Mouse (Mus musculus) heart, adult 11 months (tissue): ENCODE results near the gene Ptbp1.

Experiments
- DNase-seq: peaks from one replicate; pipeline ENCODE4 v3.0.0; 2022

Gene Ptbp1

DNA sequence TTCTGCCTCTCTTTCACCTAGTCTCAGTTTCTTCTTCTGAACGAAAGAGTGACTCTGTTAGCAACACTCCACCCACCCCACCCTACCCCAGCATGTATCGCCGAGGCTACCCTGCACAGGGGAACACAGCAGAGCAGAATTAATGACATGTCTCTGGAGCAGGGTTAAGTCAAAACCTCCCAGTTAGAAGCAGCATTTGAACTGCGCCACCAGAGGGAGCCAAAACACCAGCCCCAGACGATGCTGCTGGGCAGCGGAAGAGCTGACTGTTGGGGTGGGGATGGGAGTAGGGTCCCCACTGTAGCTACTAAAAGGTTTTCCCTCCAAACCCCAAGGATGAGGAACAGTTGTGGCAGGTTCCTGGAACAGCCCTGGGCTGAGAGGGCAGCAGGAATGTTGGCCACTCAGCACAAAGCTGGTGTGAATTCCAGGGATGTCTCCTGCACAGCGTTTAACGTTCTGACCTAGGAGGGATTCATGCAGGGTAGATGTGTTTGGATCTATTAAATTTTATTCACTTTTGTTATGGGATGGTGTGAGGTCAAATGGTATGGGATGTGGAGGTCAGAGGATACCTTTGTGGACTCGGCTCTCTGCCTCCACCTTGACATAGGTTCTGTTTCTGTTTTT lies 19.3 kb upstream of the Ptbp1 start:
- DNase-seq: peak; percentile 96

DNA sequence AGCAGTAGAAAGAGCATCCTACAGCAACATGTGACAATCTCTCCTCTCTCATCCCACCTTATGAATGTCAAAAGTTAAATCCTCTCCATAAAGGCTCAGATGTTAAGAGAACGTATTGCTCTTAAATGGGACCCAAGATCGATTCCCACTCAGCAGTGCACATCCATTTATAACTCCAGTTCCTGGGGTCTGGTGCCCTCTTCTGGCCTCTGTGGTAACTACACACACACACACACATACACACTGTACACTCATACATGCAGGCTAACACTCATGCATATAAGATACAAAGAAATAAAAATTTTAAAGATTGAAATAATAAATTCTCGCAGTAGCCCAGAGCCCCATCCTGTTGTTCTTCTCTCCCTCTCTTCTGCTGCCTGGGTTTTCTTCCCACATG lies 17.3 kb upstream of the Ptbp1 start:
- DNase-seq: no peak

DNA sequence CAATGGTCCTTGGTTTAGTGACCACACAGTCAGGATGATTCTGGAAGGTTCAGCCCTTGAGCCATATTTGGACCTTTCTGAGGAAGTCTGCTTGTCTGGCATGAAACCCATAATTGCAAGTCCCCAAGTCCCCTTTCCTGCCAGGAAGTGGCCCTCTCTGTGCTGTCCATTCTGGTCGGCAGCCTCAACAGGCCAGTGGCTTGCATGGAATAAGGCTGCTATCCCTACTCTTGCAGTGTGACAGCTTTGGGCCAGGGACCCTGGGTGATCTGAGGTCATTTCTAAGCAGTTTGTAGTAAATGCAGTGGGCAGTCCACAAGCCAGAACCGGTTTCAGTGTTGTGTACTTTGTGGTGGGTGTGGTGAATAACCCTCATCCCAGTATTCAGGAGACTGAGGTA lies 16.1 kb upstream of the Ptbp1 start:
- peak; percentile 94 for DNase-seq

DNA sequence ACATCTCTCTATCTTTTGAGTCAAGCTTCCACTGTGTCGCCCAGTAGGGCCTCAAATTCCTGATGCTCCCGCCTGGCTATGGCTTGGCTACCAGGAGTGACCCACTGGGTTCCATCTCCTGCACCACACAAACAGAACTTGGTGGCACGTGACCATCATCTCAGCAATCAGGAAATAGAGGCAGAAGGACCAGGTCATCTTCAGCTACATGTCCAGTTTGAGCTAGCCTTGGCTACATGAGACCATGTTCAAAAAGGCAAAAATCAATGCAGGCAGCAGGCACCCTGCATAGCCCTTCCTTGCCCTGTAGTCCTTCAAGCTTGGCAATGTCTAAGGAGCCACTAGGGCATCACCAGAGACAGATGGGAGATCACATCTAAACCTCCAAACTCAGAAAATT lies 14.1 kb upstream of the Ptbp1 start:
- peak; percentile 91 for DNase-seq

DNA sequence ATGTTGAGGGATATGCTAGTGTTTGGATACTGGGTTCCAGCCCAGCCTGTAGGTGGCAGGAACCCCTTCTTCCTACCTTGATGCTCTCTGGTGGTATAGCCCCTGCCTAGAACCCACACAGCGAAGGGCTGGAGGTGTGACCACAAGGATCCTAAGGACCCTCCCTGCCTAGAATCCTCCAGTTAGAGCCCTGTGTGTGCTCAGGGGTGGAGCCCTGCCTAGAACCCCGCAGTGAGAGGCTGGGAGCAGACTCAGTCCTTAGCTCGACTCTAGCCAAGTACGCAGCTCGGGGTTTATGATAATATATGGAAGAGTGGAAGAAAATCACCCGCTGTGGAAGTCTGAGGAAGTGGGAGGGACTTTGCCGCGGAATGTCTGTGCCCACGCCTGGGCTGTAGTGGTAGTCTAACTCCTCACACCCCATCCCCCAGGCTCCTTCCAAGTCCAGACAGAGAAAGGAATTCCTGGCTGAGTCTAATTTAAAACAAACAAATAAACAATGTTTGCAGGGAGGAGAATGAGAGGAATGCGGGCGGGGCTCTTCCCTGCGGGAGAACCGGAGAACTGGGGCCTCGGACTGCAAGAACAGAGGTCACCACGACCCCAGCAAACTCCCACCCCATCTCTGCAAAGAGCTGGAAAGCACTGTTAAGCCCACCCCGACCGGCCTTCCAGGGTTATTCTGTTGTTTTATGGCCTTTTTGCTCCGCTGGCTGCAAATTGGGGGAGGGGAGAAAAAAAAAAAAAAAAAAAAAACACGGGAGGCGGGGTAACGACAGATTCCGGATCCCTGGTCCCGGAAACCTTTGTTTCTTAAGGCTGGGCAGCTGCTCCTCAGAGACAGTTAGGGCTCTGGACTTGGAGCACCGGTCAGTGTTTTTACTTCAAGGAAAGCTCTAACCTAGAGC lies 13.3 kb upstream of the Ptbp1 start:
- DNase-seq: peak; percentile 98

DNA sequence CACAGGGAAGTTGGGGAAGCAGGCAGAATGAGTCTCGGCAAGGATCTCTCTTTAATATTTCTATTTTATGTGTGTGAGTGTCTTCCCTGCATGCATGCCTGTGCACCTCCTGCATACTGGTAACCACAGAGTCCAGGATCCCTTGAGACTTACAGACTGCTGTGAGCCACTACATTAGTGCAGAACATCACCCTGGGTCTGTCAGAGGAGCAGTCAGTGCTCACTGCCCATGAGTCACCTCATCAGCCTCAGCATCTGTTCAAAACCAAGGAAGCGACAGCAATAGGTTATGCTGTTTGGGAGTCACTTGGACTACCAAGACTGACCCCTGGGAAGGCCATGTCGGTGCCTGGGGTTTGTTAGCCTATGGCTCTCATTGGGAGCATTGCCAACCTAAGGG lies 11.9 kb upstream of the Ptbp1 start:
- DNase-seq: peak; percentile 91

DNA sequence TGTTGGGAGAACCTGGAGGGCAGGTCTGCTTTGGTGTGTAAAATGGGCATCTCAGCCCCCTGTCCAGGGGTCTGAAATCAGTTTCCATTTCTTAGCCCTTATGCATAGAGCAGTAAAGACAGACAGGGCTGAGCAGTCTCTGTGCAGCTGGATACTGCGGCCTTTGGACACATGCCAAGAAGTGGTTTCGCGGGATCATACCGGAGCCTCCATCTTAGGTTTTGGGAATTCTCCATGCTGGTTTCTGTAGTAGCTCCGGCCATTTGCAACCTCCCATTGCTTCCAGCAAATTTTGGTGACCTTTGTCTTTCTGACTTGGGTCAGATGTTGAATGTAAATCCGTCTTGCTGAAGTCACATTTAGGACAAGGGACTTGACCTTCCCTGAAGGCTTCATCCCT lies 10.8 kb upstream of the Ptbp1 start:
- peak; percentile 84 for DNase-seq

DNA sequence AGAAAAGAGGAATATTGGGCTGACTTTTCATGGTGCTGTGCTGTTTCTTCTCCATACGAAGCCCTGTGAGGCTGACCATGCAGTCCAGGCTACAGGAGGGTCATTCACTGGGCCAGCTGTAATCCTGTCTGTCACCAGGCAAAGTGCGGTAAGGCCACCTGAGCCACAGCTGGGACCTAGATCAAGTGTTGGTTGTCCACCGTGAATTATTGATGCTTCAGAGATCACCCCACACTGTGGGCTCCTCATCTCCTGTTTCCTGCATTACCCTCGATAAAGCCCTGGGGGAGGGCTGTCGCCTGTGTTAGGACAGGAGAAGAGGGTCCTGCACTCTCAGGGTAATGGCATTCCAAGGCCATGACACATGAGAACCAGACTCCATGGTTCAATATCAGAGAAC lies 7.7 kb upstream of the Ptbp1 start:
- DNase-seq: no peak

DNA sequence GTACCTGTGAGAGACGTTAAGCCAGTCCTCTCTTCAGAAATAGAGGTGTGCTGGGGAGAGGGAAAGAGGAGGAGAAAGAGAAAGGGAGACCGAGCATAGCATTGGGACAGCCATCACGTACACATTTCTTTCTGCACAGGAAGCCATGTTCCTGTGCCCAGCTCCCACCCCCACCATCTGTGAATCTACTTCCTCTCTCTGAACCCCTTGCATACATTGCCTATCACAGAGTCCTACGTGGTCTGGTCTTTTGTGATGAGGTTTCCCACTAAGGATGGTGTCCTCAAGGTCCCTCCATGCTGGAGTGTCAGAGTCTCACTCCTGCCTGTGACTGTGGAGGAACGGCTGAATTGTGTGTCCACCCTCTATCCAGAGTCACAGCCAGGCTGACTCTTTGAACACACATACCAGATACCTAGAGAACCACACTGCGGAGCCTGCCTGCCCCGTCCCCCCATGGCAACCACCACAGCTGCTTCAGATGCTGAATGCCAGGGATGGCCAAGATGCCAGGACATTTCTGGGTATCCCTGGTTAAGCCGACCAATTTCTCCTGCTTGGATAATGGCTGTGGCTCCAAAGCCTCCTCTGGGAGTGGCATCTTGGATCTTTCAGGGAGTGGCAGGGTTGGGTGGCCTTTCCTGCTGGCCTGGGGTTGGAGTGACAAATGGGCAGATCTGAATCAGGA lies 4.1 kb upstream of the Ptbp1 start:
- no peak for DNase-seq

DNA sequence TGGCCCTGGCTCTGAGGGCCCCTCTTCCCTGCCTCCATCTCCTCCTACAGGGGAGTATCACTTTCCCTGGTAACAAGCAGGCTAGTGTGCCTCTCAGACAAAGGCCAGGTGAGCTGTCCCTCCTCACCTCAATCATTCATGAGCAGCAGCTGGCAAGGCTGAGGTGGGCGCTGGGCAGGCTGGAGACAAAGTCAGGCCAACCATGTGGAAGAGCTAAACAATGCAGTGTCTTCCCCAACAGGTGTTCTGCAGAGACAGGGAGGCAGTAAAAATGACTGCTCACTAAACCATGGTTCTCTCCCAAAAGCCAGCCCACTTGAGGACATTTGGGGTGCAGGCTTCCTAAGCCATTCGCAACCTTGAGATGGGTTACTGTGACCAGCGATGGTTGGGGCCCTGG lies 2.6 kb upstream of the Ptbp1 start:
- DNase-seq: no peak

DNA sequence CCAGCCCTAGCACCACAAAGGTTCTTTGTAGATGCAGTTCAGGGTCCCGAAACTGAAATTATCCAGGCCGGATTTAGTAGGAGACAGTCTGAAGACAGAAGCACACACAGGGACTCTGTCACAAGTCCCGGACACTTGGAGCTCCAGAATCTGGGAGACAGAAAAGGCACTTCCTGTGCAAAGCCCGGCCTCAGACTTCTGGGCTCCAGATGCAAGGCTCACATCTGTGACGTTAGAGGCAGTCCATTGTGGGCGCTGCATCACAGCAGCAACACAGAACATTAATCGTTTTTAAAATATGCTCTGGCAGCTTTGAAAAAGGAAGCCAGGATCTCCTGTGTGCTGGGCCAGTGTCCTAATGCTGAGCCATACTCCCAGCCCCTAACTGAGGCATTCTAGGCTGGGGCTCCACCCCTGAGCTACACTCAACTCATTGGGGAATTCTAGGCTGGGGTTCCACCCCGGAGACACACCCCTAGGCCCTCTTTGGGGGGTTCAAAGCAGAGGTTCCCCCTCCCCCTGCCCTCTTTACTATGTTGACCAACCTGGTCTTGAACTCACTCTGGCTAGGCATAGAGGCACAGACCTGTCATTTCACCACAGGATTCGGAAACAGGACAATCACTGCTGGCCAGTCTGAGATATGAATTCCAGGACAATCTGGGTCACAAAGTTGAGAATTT lies 2.0 kb upstream of the Ptbp1 start:
- peak; percentile 98 for DNase-seq

DNA sequence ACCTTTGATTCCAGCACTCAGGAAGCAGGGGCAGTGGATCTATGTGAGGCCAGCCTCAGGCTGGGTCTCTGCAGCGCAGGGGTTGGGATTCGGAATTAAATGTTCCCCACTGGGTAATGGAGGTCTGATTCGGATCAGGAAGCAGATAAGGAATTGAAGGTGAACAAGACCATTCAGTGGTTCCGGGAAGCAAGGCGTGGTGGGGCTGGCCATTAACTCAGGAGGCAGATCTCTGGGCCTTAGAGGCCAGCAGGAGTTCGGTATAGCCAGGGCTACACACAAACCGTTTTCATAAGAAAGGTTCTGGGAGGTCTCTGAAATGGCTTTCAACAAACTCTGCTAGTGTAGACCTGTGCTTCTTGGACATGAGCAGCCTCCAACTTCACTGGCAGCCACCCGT lies 1.4 kb upstream of the Ptbp1 start:
- DNase-seq: peak; percentile 95

DNA sequence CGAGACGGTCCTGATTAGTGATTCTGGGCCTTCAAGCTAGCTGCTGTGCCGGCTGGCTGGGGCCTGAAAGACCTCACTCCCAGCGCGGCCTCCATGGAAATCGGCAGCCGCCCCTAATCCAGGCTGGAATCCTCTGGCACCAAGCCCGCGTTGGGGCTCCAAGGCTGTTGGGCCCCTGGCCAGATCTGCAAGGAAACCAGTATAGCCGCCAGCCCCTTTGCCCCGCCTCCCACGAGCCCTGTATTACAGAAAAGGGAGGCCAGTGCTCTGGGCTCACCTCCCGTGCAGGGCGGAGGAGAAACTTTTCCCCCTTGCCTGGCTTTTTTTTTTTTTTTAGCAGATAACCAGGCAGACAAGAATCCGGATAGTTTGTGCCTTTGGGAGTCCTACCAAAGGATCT lies 835 bp upstream of the Ptbp1 start:
- peak; percentile 99 for DNase-seq

DNA sequence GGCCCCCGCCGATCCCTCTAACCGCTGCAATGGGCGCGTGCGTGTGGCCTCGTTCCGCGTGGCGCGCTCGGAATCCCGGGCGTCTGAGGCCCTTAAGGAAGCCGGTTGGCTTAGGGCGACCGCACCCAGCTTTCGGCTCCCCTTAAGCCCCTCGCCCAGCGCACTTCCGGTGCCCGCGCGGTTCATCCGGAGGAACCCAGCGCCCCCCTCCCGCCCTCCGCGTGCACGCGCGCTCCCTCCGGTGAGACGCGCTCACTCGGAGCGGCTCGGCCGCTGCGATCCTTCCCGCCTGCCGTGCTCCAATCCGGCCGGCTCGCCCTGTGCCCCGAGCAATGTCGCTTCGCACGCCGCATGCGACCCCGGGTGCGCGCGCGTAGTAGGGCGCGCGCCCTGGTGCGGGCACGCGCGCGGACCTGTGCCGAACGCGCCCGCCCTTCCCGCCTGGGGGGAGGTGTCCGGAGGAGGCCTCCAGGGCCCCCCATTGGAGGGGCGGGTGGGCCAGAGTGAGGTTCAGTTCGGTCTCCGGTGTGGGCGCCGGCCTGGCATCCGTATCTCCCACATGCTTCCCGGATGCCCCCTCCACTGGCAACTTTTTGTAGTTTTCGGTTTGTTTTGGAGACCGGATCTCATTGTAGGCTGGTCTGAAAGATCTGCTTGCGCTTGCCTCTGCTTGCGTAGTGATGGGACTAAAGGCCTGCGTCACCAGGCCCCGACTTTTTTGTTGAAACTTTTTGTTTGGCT lies 744 bp downstream of the Ptbp1 start:
- DNase-seq: peak; percentile 99

DNA sequence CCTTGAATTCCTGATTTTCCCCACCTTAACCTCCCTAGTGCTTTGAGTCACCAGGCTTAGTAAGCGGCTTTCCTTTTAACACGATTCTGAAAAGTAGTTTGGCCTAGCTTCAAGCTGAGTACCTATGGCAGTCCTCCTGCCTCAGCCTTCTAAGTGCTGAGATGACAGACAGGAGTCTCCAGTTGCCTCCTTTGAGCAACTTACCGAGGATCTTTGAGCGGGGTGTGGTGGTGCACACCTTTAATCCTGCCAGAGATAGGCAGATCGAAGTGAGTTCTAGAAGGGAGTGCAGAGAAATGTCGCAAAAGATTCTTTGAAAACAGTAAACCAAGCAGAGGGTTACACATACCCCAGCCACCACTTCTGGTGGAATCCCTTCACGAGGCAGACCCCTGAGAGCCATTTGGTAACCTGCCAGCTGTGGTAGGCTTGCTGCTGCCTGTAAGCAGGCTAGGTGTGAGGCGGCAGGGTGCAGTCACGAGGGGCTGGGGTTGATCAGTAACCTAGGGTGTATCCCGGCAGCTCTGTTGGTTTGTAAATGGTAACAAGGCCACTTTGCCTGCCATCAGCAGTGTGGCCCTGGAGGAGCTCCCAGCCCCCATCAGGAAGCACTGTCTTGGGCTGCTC lies 1.4 kb downstream of the Ptbp1 start:
- peak; percentile 97 for DNase-seq

DNA sequence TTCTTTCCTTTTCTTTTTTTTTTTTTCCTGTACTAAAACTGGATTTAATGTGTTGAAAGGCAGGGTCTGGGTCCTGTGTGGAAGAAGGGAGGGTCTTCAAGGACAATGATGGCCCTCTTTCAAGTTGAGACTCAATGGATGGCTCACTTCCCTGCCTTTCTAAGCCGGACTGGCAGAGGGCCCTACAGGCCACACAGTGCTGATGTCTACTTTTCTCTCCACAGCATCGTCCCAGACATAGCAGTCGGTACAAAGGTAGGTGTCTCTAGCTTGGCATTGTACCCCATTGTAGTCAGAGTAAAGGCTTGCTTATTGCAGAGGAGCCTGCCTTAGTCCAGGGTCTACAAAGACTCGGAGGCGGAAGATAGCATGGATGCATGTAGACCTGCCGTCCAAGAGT lies 2.1 kb downstream of the Ptbp1 start:
- DNase-seq: no peak

DNA sequence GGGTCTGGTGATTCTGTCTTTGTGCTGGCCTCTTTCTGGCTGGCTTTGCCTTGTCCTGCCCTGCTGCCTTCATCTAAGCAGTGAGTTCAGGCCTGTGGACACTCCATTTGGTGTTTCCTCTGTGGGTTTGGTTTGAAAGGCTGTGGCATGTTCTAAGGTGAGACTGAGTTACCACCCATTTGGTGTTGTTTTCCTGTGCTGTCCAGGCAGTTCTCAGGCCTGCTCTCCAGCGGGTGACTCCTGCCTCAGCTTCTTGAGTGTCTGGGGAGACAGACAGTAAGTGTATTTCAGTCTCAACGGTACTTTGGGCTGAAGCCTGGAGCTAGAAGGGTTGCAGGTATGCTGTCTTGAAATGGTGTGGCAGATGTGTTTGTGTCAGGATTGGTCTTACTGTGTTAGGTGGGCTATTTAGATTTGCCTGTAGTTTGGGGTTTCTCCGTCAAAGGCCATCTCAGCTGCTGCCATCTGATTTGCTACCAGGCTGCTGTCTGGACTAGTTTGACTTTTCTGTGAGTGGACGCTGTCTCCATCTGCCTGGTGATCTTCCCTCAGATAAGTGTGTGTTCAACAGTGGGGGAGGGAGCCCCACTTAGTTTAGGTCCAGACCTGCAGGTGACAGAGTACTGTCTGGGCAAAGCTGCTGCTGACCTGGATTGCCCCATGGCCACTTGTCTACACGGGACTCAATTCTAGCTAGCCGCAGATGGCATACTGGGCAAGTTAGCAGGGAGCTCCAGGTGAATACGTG lies 2.7 kb downstream of the Ptbp1 start:
- DNase-seq: no peak

DNA sequence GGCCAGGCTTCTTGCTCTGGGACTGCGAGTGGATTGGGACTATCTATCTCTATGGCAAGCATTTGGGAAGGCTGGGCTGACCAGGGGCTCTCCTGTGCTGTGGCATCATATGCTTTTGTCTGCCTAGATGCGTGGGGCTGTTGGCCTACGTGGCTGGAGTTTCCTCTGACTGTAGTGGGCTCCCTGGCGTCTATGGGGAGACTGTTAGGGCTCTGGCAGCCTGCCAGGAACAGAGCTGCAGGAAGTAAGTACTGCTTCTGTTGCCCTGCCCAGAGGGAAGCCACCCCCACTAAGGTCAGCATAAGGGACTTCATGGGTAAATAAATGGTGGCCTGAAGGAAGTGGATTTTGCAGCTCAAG lies 3.2 kb downstream of the Ptbp1 start:
- DNase-seq: peak; percentile 99

DNA sequence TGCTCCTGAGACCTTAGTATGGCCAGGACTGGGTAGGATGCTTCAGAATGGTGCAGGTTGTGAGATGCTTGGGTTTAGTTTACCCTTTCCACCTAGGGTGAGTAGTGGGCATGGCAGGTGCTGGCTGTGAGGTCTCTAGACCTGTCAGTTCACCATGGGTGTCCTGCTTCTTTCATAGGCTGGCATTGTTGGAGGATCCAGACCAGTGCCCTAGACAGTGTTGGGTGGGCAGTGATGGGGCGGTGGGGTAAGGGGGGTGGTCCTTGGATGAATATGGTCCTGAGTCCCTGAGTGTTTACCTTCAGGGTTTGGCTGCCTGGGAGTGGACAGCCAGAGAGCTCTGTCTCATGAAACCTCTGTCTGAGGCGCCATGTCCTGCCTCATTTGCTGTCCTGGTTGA lies 3.7 kb downstream of the Ptbp1 start:
- DNase-seq: peak; percentile 94

DNA sequence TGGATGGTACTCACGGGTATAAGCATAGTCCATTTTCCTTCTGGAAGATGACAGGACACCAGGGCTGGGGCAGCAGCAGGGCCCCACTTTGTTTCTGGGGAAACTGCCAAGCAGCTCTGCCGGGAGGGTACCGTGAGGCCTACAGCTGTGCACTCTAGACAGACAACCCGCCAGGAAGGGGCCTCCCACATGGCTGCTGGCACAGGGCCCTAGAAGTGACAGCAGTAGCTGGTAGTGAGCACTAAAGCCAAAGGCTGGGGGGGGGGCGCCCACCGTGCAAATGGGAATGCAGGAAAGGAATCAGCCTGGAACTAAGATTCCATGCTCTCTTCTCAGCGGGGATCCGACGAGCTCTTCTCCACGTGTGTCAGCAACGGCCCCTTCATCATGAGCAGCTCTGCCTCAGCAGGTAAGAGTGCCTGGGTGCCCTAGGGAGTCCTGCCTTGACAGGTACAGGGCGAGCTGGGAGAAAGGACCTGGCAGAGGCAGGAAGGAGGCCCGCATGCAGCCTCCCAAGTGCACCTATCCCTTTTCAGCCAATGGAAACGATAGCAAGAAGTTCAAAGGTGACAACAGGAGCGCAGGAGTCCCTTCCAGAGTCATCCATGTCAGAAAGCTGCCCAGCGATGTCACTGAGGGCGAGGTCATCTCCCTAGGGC lies 4.3 kb downstream of the Ptbp1 start:
- DNase-seq: peak; percentile 98

DNA sequence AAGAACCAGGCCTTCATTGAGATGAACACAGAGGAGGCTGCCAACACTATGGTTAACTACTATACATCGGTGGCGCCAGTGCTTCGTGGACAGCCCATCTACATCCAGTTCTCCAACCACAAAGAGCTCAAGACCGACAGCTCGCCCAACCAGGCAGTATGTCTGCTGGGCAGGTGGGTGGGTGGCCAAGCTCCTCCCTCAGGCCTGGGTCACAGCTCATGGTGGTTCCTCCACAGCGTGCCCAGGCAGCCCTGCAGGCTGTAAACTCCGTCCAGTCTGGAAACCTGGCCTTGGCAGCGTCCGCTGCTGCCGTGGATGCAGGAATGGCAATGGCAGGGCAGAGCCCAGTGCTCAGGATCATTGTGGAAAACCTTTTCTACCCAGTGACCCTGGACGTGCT lies 4.9 kb downstream of the Ptbp1 start:
- DNase-seq: peak; percentile 95
